Mouse (Mus musculus) ES-Bruce4 (cell line): Measurements from ENCODE around the gene Tmem141. TPM values are rescaled to one million over a fixed set of nuclear protein-coding genes. Genes with fewer than 3 reads are reported as not detected.

Experiments
- H3K27ac ChIP-seq: 2 replicates; pipeline ENCODE4 v1.5.1; 2012; ENCODE audit warnings: low read length, inconsistent platforms; ENCODE audit not compliant: insufficient read depth
- H3K27me3 ChIP-seq: 2 replicates; pipeline ENCODE4 v1.6.1; 2012; ENCODE audit warnings: mild to moderate bottlenecking, low read length, inconsistent platforms; ENCODE audit not compliant: control insufficient read depth, poor library complexity, insufficient read depth, severe bottlenecking
- H3K36me3 ChIP-seq: 2 replicates; pipeline ENCODE4 v1.6.1; 2012; ENCODE audit warnings: inconsistent platforms, mild to moderate bottlenecking, low read length, moderate library complexity; ENCODE audit not compliant: control insufficient read depth, poor library complexity, insufficient read depth, severe bottlenecking
- H3K4me1 ChIP-seq: one replicate; pipeline ENCODE4 v1.8.1; 2011; ENCODE audit warnings: low read length; ENCODE audit not compliant: control insufficient read depth, insufficient read depth
- H3K4me3 ChIP-seq: 2 replicates; pipeline ENCODE4 v1.5.1; 2011; ENCODE audit warnings: low read depth, mild to moderate bottlenecking, low read length
- H3K9ac ChIP-seq: 2 replicates; pipeline ENCODE4 v1.6.1; 2012; ENCODE audit warnings: low read depth, mild to moderate bottlenecking, inconsistent platforms; ENCODE audit not compliant: poor library complexity, severe bottlenecking
- H3K9me3 ChIP-seq: replicated peaks from 2 replicates; pipeline ENCODE4 v1.6.1; 2012; ENCODE audit warnings: mild to moderate bottlenecking, low read length, inconsistent platforms; ENCODE audit not compliant: control insufficient read depth, poor library complexity, insufficient read depth, severe bottlenecking
- CTCF ChIP-seq: IDR thresholded peaks from one replicate; pipeline ENCODE4 v1.8.1; 2011; ENCODE audit warnings: low read depth, low read length
- EP300 ChIP-seq: IDR thresholded peaks from 2 replicates; pipeline ENCODE4 v1.6.1; 2011; ENCODE audit warnings: low read depth, low read length; ENCODE audit not compliant: insufficient read depth
- POLR2A ChIP-seq: IDR thresholded peaks from one replicate; pipeline ENCODE4 v1.8.1; 2011; ENCODE audit warnings: low read length; ENCODE audit not compliant: insufficient read depth
- polyA plus RNA-seq: library from polyadenylated mRNA; stranded (reverse); fragments of >200 nt; gene quantifications from 2 replicates; pipeline ENCODE4 v1.2.4, GENCODE M21; 2011; ENCODE audit warnings: low read depth; ENCODE audit not compliant: missing spikeins, insufficient read depth, insufficient read length

Tmem141 gene
- polyA plus RNA-seq, 1 experiment = 12.3 TPM

DNA sequence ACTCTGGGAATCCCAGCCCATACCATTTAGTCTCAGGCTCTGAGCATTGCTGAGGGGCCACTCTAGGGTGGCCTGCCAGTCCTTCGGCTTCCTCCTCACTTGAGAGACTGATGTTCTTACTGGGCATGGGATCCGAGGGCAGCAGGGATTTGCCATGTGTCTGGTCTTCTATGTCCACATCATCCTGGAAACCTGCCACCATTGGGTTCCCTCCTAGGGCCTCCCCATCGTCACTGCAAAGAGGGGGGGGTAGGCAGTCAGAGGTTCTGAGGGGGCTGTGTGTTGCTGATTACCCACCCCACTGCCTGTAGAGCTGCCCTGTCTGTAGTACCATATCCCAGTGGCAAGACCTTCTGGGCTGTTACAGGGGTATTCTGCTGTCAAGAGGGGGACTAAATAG is 36.2 kb downstream of the Tmem141 start:
- H3K27ac ChIP-seq = no peak overlapping the region
- H3K36me3 ChIP-seq = no peaks in the 10 kb centered on the region
- H3K4me3 ChIP-seq = no peak overlapping the region
- H3K4me1 ChIP-seq = no peaks in the 10 kb centered on the region
- no peak for TF ChIP-seq POLR2A
- no peak for TF ChIP-seq EP300
- TF ChIP-seq CTCF = no peak
- H3K9ac ChIP-seq = no peak overlapping the region
- no peaks in the 10 kb centered on the region for H3K27me3 ChIP-seq
- no peaks in the 10 kb centered on the region for H3K9me3 ChIP-seq

DNA sequence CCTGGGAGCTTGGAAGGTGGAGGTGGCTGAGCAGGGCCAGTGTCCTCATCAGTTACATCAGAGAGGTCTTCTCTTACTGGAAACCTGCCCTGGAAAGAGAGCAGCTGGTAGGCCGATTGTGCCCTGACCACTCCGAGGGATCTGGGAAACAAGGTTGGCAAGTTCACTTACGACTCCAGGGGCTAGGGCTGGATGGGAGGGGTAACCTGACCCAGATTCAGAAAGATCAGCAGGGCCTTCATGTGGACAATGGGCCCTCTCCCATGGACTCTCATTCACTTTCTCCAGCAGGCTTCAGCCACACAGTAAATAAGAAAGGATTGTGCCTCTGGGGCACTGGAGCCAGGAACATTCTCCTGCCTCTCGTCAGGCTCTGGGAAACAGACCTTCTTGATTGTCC is 36.9 kb downstream of the Tmem141 start:
- no peaks in the 10 kb centered on the region for H3K36me3 ChIP-seq
- TF ChIP-seq EP300 (no peak), POLR2A (no peak), CTCF (no peak)

GRCm38 (mm10) chr2:25584152-25584551 is 37.7 kb downstream of the Tmem141 start:
- no peak overlapping the region for H3K9ac ChIP-seq
- H3K27ac ChIP-seq = no peak overlapping the region
- no peaks in the 10 kb centered on the region for H3K36me3 ChIP-seq
- no peak overlapping the region for H3K4me3 ChIP-seq
- no peaks in the 10 kb centered on the region for H3K4me1 ChIP-seq
- TF ChIP-seq CTCF (no peak), EP300 (no peak), POLR2A (no peak)
- no peaks in the 10 kb centered on the region for H3K9me3 ChIP-seq
- H3K27me3 ChIP-seq = no peaks in the 10 kb centered on the region

More for the DNA sequence above, 36.9 kb downstream of the Tmem141 start:
- Histone ChIP-seq H3K4me3 (no peak overlapping the region), H3K9ac (no peak overlapping the region), H3K4me1 (no peaks in the 10 kb centered on the region), H3K27ac (no peak overlapping the region), H3K27me3 (no peaks in the 10 kb centered on the region), H3K9me3 (no peaks in the 10 kb centered on the region)

DNA sequence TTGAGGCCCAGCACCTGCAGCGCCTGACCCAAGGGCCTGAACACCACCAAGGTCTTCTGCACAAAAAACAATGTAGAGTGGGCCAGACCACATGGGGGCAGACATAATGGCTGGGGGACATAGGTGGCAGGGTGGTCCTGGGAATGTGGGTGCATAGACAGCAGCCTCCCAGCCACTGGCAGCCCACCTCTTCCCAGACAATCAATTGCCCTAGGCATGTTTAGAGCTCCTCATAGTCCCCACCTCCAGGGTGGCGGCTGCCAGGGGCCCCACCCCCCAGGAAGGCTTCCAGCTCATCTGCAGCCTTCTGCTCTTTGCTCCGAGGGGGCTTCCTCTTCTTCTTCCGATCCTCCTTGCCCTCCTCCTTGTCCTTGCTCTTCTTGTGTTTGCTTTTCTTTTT is 38.2 kb downstream of the Tmem141 start:
- TF ChIP-seq CTCF (no peak), POLR2A (no peak), EP300 (no peak)
- no peaks in the 10 kb centered on the region for H3K36me3 ChIP-seq
- no peak overlapping the region for H3K4me3 ChIP-seq
- H3K9ac ChIP-seq = no peak overlapping the region
- no peaks in the 10 kb centered on the region for H3K4me1 ChIP-seq
- H3K27me3 ChIP-seq = peaks cover 5% of the 10 kb centered on the region; the same call in 1 of the 2 replicates
- H3K27ac ChIP-seq = no peak overlapping the region
- H3K9me3 ChIP-seq = no peaks in the 10 kb centered on the region

DNA sequence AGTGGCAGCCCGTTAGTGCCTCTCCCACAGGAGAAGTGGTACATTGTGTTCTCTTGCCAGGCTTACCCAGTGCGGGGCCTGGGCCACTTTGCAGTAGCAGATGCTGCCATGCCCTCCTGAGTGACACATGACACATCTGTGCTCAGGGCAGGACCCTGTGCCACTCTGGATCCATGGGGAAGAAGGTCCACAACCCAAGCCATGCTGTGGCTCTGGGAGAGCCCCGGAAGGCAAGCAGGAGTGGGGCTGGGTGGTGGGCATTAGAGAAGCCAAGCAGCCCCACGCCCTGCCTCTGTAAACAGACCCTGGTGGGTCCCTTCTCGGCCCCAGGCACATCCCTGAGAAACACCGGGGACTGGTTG is 38.7 kb downstream of the Tmem141 start:
- H3K36me3 ChIP-seq = no peaks in the 10 kb centered on the region
- no peaks in the 10 kb centered on the region for H3K9me3 ChIP-seq
- H3K27ac ChIP-seq = no peak overlapping the region
- peaks cover 5% of the 10 kb centered on the region; the same call in 1 of the 2 replicates for H3K27me3 ChIP-seq
- H3K4me3 ChIP-seq = no peak overlapping the region
- TF ChIP-seq POLR2A = no peak
- no peak for TF ChIP-seq EP300
- TF ChIP-seq CTCF = no peak
- H3K9ac ChIP-seq = no peak overlapping the region
- H3K4me1 ChIP-seq = no peaks in the 10 kb centered on the region

- no peak overlapping the region for H3K4me3 ChIP-seq
- TF ChIP-seq CTCF (no peak), EP300 (no peak), POLR2A (no peak)
- H3K4me1 ChIP-seq = no peaks in the 10 kb centered on the region
- no peak overlapping the region for H3K27ac ChIP-seq
- no peak overlapping the region for H3K9ac ChIP-seq
- no peaks in the 10 kb centered on the region for H3K36me3 ChIP-seq
- no peaks in the 10 kb centered on the region for H3K9me3 ChIP-seq
- peaks cover 5% of the 10 kb centered on the region; the same call in 1 of the 2 replicates for H3K27me3 ChIP-seq
These were observed 39.2 kb downstream of the Tmem141 start for GRCm38 (mm10) chr2:25582466-25583119.
